Mouse (Mus musculus) urinary bladder, postnatal 25 days (tissue): ENCODE results near the gene Piga.
A peak's percentile ranks its signal among the peaks of the same experiment; 100 is the strongest.

ENCODE experiments used
- DNase-seq: peaks from one replicate; pipeline ENCODE4 v3.0.0; 2022; ENCODE audit warnings: low spot score

Piga gene

GRCm38 (mm10) chrX:164419471-164419939 is at the start of gene Piga:
TSS of gene Piga (plus strand) at chrX:164419787.
- DNase-seq = peak; percentile 62

DNA sequence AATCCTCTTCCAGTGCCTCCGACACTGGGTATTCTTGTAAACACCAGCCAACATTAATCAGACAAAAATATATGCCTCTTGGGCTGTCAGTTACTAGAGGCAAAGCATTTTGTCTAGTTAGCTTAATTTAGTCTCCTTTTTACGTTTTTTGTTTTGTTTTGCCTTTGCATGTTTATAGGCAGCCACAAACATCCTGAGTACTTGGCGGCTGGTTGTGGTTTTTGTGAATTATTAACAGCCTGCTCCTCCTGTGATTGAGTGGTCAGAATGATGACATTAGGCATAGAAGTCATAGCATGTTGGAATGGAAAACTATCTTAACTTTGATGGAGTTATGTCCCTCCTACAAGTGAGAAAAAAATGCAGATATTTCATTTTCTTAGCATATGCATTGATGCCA is 49.0 kb upstream of the Piga start:
- no peak for DNase-seq

DNA sequence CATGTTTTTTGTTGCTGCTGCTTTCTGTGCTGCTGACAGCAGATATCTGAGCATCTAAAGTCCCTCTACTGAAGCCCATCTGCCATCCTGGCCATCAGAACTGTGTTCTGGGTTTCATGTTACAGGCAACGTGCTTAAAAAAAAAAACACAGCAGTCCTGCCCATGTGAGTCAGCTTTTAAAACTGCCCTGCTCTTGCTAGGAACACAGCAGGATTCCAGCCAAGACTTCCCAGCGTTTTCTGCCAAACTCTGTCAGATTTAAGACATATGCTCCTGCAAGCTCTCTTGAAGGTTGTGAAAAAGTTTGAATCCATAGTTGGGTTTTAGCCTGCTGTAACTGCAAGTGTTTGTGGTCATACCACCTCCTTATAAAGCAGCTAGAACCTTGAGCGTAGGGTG is 46.5 kb upstream of the Piga start, which contains the start of gene Vegfd:
Gene Vegfd, plus strand, starts transcription at position 298 of the 400 bp plus-strand sequence.
- peak; percentile 7 for DNase-seq

- DNase-seq = no peak
These were observed 45.0 kb upstream of the Piga start for GRCm38 (mm10) chrX:164374586-164374985.

DNA sequence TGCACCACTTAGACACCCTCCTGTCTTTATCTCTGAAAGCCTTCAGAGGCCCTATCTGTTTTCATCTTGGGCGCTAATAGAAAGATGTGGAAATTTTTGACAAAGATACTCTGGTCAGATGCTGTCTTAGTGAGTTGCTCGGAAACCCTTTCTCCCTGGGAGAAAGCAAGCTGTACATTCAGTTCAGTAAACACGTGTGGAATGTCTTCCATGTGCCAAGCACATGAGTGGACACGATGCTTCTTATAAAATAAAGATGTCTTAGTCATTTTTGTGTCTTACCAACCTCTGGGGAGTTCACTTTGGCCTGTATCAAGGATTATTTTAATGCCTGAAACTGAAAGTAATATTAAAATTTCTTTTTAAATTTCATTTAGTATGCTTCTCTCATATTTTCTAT is 39.9 kb upstream of the Piga start:
- no peak for DNase-seq

GRCm38 (mm10) chrX:164381618-164382408 is 37.8 kb upstream of the Piga start:
- DNase-seq = peak; percentile 73

GRCm38 (mm10) chrX:164394091-164394490 is 25.5 kb upstream of the Piga start:
- no peak for DNase-seq

- no peak for DNase-seq
These were observed 21.1 kb upstream of the Piga start for GRCm38 (mm10) chrX:164398456-164398855.

DNA sequence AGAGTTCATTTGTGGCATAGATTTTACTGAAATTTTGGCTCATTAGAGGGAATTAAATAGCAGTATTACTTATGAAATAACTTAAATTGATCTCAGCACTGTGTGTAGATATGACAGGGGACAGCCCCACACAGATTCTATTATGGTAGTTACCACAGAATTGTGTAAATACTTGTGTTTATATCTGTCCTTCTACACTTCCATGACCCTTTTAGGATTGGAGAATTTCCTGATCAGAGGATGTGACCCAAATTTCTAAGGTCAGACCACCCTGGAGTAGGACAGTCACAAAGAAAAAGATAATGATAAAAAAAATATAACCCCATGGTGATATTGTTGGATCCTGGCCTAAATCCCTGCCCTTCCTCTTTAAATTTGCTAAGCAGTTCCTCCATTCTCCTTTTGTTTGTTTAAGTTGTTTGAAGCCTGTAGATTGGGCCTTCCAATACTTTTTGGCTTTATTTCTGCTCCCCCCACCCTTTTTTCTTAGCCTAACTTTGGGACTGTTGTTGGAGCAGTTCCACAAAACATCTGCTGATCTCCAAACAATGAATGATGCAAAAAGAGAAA is 14.4 kb upstream of the Piga start:
- no peak for DNase-seq

- no peak for DNase-seq
These were observed 13.2 kb upstream of the Piga start for GRCm38 (mm10) chrX:164406133-164407022.

DNA sequence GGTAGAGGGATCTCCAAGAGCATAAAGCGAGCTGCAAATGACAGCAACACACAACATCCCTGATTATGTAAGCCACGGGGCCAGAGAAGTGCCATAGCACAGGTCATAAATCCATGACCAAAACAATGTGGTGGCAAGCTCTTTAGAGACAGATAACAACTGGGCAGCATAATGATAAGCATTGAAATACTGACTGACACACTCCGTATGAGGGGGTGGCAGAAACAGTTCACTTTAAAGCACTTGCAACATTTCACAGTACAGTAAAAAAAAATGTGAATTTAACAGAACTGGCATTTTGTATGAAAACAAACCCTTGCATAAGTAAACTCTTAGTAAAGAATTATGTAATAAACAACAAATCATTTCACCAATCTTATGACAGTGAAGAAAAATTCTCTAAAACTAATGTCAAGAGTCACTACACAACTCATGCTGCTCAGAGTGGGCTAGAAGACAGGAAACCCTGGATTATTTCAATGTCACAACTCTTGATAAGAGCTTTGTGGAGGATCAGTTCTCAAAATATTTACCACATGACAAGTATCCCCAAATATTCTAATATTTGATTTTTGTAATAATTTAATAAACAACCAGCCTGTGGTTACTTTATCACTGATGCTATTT is 11.2 kb upstream of the Piga start:
- DNase-seq = no peak

GRCm38 (mm10) chrX:164410562-164410961 is 9.0 kb upstream of the Piga start:
- DNase-seq = no peak

- no peak for DNase-seq
These were observed 2.8 kb upstream of the Piga start for GRCm38 (mm10) chrX:164416803-164417202.

- DNase-seq = no peak
These were observed 1.6 kb upstream of the Piga start for GRCm38 (mm10) chrX:164418008-164418407.

DNA sequence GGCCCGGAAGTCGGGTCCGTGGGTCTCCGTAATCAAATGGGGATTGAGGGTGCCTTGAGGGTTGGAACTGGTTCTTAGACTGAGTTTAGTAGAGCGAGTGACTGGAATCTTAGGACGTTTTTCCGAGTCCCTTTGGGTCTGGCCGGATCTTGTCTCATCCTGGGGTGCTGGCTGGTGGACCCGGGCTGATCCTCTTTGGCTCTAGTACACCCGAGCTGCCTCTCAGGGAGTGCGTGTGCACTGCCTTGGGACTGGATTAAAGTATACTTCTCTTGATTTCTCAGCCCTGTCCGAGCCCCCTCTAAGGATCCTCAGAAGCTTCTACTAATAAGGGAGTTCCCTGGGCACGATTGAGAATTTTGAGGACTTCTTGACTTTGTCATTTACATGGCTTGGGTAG is 368 bp downstream of the Piga start:
- DNase-seq = no peak

GRCm38 (mm10) chrX:164420518-164420917 is 931 bp downstream of the Piga start:
- no peak for DNase-seq

GRCm38 (mm10) chrX:164424821-164425220 is 5.2 kb downstream of the Piga start:
- DNase-seq = no peak

- no peak for DNase-seq
These were observed 7.7 kb downstream of the Piga start for GRCm38 (mm10) chrX:164427295-164427694.

GRCm38 (mm10) chrX:164428224-164428623 is 8.6 kb downstream of the Piga start:
- no peak for DNase-seq

DNA sequence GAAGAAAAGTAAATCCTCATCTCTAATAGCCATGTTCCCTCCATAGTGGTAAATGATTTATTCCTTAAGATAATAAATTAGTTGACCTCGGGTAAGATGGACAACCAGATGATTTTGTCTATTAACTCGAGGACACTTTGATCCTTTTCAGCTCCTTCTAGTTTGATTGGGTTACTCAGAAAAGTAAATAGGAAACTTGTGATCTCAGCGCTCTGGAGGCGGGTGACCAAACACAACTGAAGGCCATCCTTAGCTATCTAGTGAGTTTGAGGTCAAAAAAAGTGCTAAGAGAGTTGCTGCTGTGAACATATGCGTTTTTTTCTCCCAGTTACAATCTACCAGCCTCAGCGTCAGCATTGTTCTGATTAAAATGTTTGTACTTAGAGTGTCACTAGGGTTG is 11.0 kb downstream of the Piga start:
- DNase-seq = no peak

DNA sequence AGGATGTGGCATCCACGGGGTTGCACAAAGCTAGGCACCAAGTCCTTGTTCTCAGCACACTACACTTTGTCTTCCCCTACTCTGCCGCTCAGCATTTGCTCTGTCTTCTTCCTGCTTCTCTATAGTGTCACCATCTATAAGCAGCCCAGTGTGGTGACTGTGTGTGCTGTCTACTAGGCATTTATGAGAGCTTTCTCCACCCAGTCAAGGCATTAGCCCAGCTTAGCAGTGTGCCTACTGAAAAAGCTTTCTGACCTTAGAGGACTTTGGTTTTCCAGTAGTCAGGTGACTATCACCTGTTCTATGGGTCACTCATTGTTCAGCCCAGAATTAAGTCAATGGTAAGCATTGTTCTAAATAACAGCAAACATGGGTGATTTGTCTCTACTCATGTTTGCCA is 11.5 kb downstream of the Piga start:
- DNase-seq = no peak

DNA sequence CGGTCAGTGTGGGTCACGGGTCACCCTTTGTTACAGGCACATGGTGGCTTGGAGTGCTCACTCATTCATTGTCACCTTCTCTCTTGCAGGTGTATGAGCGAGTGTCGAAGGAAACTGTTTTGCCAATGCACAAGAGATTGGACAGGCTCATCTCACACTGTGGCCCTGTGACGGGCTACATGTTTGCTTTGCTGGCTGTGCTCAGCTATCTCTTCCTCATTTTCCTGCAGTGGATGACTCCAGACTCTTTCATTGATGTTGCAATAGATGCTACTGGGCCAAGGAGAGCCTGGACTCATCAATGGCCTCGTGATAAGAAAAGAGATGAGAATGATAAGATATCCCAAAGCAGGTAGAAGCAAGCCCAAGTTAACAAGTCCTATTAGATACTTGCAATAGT is 12.0 kb downstream of the Piga start:
- DNase-seq = no peak
